Mouse (Mus musculus) kidney, adult 10 weeks (tissue): ENCODE measurements around the gene Gm21834. TPM values are rescaled to one million over a fixed set of nuclear protein-coding genes. Genes with fewer than 3 reads are reported as not detected.

Experiments
- polyA plus RNA-seq: library from polyadenylated mRNA; stranded (reverse); fragments of 350-450 nt; fragmentation: Illumina TruSeq; extraction: RNeasy Lipid Tissue Mini Kit (QIAGEN cat#74804); gene quantifications from one replicate; pipeline ENCODE4 v1.2.3, GENCODE M21; 2014; ENCODE audit warnings: low read depth, low replicate concordance

Gm21834 gene
- not detected for polyA plus RNA-seq

DNA sequence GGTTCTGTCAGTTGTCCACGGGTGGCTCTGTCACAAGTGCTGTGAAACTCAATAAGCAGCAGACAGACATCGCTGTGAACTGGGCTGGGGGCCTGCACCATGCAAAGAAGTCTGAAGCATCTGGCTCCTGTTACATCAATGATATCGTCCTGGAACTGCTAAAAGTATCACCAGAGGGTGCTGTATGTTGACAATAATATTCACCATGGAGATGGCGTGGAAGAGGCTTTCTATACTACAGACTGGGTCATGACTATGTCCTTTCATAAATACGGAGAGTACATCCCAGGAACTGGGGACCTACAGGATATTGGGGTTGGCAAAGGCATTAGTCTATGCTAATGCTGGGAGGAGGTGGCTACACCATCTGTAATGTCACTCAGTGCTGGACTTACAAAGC, at the start of gene Gm21834:
Gm21834 (minus strand) TSS at position 101 of the 400 bp plus-strand sequence.

DNA sequence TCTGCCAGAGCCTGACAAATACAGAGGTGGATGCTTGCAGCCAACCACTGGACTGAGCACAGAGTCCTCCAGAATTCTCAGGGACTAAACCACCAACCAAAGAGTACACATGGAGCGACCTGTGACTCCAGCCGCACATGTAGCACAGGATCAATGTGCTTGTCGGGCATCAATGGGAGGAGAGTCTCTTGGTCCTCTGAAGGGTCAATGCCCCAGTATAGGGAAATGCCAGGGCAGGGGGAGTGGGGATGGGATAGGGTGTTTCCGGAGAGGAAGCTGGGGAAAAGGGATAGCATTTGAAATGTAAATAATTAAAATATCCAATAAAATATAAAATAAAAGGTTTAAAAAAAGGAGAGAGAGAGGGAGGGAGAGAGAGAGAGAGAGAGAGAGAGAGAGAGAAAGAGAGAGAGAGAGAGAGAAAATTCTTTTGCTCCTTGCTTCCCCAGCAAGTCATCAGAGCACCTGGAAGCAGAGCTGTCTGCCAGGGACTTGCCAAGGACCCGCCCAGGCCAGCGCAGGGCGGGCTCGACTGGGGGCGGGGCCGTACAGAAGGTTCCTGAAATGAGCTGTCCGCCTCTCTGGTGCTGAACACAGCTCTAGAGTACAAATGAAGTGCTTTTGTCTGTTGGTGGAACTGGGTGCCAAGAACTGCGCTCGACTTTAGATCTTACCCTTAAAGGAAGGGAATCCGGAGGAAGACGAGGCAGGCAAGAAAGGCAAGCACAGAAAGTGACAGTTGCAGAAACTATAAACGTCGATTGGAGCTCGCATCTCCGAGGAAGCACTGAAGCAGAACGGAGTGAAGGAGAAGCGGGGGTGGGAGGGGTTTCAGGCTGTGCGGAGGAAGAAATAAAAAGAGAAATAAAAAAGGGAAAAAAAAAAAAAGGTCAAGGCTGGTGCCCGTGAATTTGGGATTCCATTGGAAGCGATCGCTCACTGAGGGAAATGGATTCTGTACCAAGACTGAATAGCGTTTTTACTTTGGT, 26.9 kb upstream of the Gm21834 start, which contains the start of gene Cntnap5c:
Cntnap5c (plus strand) TSS at position 949 of the 989 bp plus-strand sequence.

Other genes with a start within 250 kb of the Gm21834 start
- gene Vmn2r120, start 196.7 kb downstream of the Gm21834 start, polyA plus RNA-seq = not detected
- not detected for gene Cntnap5c, start 27.4 kb upstream of the Gm21834 start, polyA plus RNA-seq